Mouse (Mus musculus): ENCODE measurements around the gene Gm45140. TPM values are rescaled to one million over a fixed set of nuclear protein-coding genes. Genes with fewer than 3 reads are reported as not detected.

Gm45140 gene
- total RNA-seq, 2 experiments from 2014 or later, result 0.59 TPM; not detected in 1

DNA sequence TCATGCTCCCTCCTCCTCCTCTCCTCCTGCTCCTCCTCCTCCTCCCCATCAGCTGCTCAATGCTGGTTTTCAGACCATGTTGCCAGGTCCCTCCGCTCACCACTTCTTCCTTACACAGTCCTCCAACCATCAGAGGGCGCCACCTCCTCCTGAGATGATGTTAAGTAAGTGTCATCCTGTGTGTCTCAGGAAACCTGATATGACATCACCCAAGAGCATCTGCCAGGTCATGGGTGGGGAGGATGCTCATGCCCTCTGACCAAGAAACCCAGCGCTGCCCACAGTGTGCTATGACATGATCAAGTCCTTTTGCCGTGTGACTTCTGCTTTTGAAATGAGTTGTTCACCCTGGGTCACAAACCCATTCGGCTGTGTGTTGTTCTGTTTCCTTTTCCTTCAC lies 92.8 kb downstream of the Gm45140 start:
- peak; percentile 29 for DNase-seq (ENCODE audit: low spot score)

DNA sequence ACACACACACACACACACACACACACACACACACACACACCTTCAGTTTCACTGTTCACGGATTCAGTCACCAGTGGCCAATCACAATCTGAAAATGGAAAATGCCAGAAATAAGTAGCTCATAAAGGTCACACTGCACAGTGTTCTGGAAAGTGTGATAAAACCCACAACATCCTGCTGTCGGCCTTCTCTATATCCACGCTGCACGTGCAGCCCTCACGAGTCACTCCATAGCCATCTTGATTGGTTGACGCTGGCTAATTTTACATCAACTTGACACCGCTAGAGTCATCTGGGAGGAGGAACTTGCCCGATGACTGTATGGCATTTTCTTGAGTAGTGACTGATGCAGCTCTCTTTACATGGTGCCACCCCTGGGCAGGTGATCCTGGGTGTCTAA lies 93.6 kb downstream of the Gm45140 start:
- no peak for DNase-seq (ENCODE audit: low spot score)

- no peak for DNase-seq (ENCODE audit: low spot score)
Measured at GRCm38 (mm10) chr6:87740496-87740895, 95.1 kb downstream of the Gm45140 start.

- DNase-seq (ENCODE audit: low spot score), result no peak
Measured at GRCm38 (mm10) chr6:87739898-87740297, 95.7 kb downstream of the Gm45140 start.

Other genes starting within 250 kb of the Gm45140 start
- gene Prokr1, start 245.1 kb downstream of the Gm45140 start, total RNA-seq (2021), result 1 to 10 TPM in 1 of 2 experiments, under 1 TPM in 1; 0.98 to 1.5 TPM
- 1 to 10 TPM; 2.7 to 3.2 TPM for gene Aplf, start 163.6 kb downstream of the Gm45140 start, total RNA-seq (2021)
- gene Efcc1, start 104.9 kb downstream of the Gm45140 start, total RNA-seq (2021), result under 1 TPM; 0.66 to 0.74 TPM
- gene Gp9, start 57.7 kb downstream of the Gm45140 start, total RNA-seq (2021), result not detected
- gene Rab43, start 23.6 kb downstream of the Gm45140 start, total RNA-seq (2021), result 1 to 10 TPM; 3.2 to 5.9 TPM
- 10 to 100 TPM; 19.5 to 22.6 TPM for gene Isy1, start 3.0 kb upstream of the Gm45140 start, total RNA-seq (2021)
- gene Cnbp, start 15.3 kb upstream of the Gm45140 start, total RNA-seq (2021), result 100 to 1,000 TPM; 462 to 552 TPM
- 10 to 100 TPM; 27.9 to 28.9 TPM for gene Copg1, start 52.0 kb upstream of the Gm45140 start, total RNA-seq (2021)
- gene Hmces, start 78.1 kb upstream of the Gm45140 start, total RNA-seq (2021), result 1 to 10 TPM; 6.1 to 7.5 TPM
- gene H1fx, start 145.8 kb upstream of the Gm45140 start, total RNA-seq (2021), result under 1 TPM; 0.62 TPM
- gene Rab7, start 209.5 kb upstream of the Gm45140 start, total RNA-seq (2021), result 100 to 1,000 TPM; 263 to 266 TPM
- 10 to 100 TPM; 79.2 to 85.8 TPM for gene Rpn1, start 248.7 kb upstream of the Gm45140 start, total RNA-seq (2021)